Mouse (Mus musculus): Measurements from ENCODE around the gene Gm2564. TPM values are rescaled to one million over a fixed set of nuclear protein-coding genes. Genes with fewer than 3 reads are reported as not detected.
"Not testable (repeated sequence)": the region's sequence is repeated elsewhere in the genome, so short reads cannot be mapped to it uniquely, and the experiment has no call there.

Gene Gm2564
- 1 to 10 TPM in 1 of 2 experiments, under 1 TPM in 1; 0.80 to 1.1 TPM for total RNA-seq (2021)
- long read RNA-seq, experiment 1 = 0 reads
- long read RNA-seq, experiment 2 = 0 reads

GRCm38 (mm10) chr4:42629419-42629818 is at the start of gene Gm2564:
Gm2564 (plus strand) TSS chr4:42629719.
- DNase-seq (ENCODE audit: low spot score in 2 of 2) = not testable (repeated sequence)

DNA sequence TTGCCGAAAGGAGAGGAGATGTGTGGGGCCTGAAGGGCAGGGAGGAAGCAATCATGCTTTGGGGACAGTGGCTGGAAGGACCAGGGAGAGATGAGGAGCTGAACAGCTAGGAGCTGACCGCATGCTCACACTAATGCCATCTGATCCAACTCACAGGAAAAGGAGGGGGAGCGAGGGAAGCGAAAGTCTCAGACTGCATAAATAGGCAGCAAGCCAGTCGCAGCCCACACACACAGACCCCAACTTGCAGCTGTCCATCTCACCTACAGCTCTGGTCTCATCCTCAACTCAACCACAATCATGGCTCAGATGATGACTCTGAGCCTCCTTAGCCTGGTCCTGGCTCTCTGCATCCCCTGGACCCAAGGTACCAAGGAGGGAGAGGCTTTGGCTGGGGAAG is 17.6 kb upstream of the Gm2564 start, which contains the start of gene Gm10591:
Gene Gm10591, plus strand, starts transcription at position 301 of the 400 bp plus-strand sequence.
- not testable (repeated sequence) for DNase-seq (ENCODE audit: low spot score in 2 of 2)

DNA sequence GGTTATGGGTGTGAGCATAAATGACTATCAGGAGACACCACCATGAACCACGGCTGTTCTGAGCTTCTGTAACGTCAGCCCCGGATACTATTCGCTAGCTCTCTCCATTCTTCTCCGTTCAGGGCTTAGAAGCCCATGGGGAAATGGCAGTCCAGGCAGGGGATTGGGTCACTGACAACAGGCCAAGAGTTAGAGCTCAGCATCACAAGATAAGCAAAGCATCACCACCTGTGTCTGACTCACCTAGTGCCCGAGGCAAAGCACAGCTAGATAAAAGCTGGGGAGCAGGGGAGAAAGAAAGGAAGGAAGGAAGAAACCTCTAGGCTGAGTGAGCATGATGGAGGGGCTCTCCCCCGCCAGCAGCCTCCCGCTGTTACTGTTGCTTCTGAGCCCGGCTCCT is 25.4 kb downstream of the Gm2564 start, which contains the start of gene Ccl27b:
Gene Ccl27b, plus strand, starts transcription at position 301 of the 400 bp plus-strand sequence.
- DNase-seq (ENCODE audit: low spot score in 2 of 2) = not testable (repeated sequence)

DNA sequence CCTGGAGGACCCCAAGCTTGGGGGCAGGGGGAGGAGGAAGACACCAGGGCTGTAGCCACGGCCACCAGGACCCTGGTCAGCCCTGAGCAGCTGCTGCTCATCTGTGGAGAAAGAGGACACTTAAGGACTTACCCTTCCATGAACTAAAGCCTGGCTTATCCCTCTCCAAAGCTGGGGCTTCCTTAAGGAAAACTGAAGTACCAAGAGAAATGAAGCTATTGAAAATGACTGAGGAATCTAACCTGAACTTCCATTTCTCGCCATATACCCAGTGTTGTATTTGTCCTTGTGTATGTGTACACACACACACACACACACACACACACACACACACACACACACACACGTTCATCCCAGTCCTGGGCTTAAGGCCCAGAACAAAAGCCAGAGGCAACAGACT is 32.3 kb downstream of the Gm2564 start, which contains the start of gene Il11ra2:
Gene Il11ra2, minus strand, starts transcription at position 101 of the 400 bp plus-strand sequence.
- not testable (repeated sequence) for DNase-seq (ENCODE audit: low spot score in 2 of 2)

DNA sequence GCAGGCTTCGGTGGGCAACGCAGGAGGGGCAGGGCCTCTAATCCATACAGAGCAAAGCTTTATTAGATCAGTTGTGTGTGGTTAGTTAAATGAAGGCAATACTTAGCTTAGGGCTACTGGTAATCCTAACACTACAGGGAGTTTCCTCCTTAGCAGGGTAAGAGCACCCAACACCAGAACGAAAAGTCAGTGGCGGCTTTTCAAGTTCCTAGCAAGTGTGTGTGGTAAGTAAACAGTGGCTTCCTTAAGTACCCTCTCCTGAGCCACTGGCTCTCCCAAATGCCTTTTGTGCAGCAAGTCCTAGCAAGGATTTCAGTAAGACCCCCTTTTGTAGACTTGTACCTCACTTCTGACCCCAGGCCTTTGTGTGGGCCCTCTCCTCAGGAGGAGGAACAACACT is 45.9 kb downstream of the Gm2564 start:
- not testable (repeated sequence) for DNase-seq (ENCODE audit: low spot score in 2 of 2)

DNA sequence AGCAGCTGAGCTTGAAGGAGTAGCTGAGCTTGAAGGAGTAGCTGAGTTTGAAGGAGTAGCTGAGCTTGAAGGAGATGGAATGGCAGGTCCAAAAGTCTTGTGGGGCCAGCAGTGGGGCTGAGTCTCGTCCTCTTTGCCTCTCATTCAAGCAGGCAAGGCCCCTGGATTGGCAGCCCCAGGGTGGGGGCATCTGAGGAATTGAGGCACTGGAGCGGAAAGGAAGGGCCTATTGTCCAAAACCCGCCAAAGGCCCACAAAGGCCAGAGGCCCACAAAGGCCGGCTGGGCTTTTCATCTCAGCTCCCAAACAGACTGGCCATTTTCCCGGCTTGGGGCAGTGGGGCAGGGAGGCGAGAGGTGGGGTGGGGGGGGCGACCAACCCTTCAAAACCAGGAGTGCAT is 49.8 kb downstream of the Gm2564 start:
- not testable (repeated sequence) for DNase-seq (ENCODE audit: low spot score in 2 of 2)

DNA sequence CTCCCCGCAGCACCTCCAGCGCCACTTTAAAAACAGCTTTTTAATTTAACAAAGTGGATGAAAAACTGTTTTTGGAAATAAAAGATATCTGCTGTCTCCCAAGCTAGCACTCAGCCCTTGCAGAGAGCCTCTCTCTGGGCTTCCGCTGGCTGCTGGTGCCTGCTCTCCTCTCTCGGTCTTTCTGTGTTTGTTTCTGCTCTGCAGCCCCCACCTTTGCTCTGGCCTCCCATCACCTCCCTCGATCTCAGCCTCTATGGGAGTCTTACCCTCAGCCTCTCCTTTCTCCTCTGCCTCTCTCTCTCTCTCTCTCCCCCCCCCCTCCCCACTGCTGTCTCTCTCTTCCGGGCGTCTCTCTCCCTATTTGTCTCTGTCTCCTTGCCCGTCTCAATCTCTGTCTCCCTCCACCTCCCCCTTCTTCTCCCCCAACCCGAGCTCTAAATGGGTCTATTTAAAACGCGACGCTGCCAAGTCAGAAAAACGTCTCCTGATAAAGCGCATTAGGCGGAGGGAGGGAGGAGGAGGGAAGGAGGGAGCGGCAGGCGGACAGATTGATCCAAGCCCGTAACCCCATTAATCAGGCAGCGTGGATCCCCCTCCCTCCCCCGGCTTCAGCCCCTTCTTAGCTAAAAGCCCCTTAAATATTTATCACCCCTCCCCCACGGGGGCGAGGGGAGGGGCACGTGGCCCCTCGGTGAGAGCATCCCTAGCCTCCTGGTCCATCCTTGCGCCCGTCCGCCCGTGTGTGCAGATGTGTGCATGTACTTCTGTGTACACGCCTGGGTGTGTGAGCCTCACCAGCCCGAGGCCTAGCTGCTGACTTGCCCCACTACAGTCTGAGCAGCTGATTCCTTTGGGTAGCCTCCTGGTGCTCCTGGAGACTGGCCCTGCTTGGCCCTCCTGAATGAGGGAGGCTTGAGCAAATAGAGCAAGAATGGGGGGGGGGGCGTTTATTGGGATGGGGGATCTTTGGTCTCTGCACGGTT is 51.1 kb downstream of the Gm2564 start:
- not testable (repeated sequence) for DNase-seq (ENCODE audit: low spot score in 2 of 2)

Other genes with a start within 250 kb of the Gm2564 start
- gene Gm21586, start 190.3 kb upstream of the Gm2564 start, total RNA-seq (2021) = not detected
- under 1 TPM; 0.17 to 0.26 TPM for gene Gm2163, start 163.0 kb upstream of the Gm2564 start, total RNA-seq (2021)
- gene Fam205a2, start 101.5 kb upstream of the Gm2564 start, total RNA-seq (2021) = under 1 TPM in 1 of 2 experiments, not detected in 1; 0.23 TPM
- gene Gm10591, start 17.5 kb upstream of the Gm2564 start, total RNA-seq (2021) = not detected
- gene Ccl27b, start 25.5 kb downstream of the Gm2564 start, total RNA-seq (2021) = not detected
- not detected for gene Il11ra2, start 32.2 kb downstream of the Gm2564 start, total RNA-seq (2021)
- not detected for gene 4930578G10Rik, start 105.8 kb downstream of the Gm2564 start, total RNA-seq (2021)
- under 1 TPM in 1 of 2 experiments, not detected in 1; 0.74 TPM for gene Ccl19, start 126.9 kb downstream of the Gm2564 start, total RNA-seq (2021)
- gene Ccl21a, start 144.3 kb downstream of the Gm2564 start, total RNA-seq (2021) = 10 to 100 TPM in 1 of 2 experiments, 1 to 10 TPM in 1; 8.6 to 15.0 TPM
- gene Fam205a1, start 224.2 kb downstream of the Gm2564 start, total RNA-seq (2021) = under 1 TPM in 1 of 2 experiments, not detected in 1; 0.07 TPM
- under 1 TPM in 1 of 2 experiments, not detected in 1; 0.10 TPM for gene Gm12394, start 227.1 kb downstream of the Gm2564 start, total RNA-seq (2021)
- not detected for gene Fam205c, start 244.5 kb downstream of the Gm2564 start, total RNA-seq (2021)

Data from gastrocnemius, postnatal 4 days (tissue).